Mouse (Mus musculus) midbrain, embryonic 11.5 days (tissue): ENCODE data around the gene Zfp639. TPM values are rescaled to one million over a fixed set of nuclear protein-coding genes. Genes with fewer than 3 reads are reported as not detected.

Source experiments
- ATAC-seq: fragments of 200-750 bp; cut with Nextera tagmentation; 2 replicates; pipeline ENCODE4 v1.8.0; 2017; ENCODE audit warnings: moderate TSS enrichment, moderate library complexity; ENCODE audit not compliant: low FRiP score
- DNase-seq: peaks from one replicate; pipeline ENCODE4 v3.0.0; 2015; ENCODE audit warnings: low spot score; ENCODE audit errors: missing footprints
- H3K27ac ChIP-seq: fragments of 300-500 bp; sonication (generic); 2 replicates; pipeline ENCODE4 v1.5.1; 2014; ENCODE audit warnings: low read depth, low read length
- H3K27me3 ChIP-seq: fragments of 300-500 bp; sonication (generic); 2 replicates; pipeline ENCODE4 v1.6.1; 2014; ENCODE audit warnings: mild to moderate bottlenecking, low read length, moderate library complexity, mixed read lengths; ENCODE audit not compliant: control insufficient read depth, insufficient read depth
- H3K36me3 ChIP-seq: fragments of 300-500 bp; sonication (generic); 2 replicates; pipeline ENCODE4 v1.6.1; 2014; ENCODE audit warnings: mild to moderate bottlenecking, low read length, moderate library complexity, mixed read lengths; ENCODE audit not compliant: control insufficient read depth, insufficient read depth
- H3K4me1 ChIP-seq: fragments of 300-500 bp; sonication (generic); 2 replicates; pipeline ENCODE4 v1.6.1; 2014; ENCODE audit warnings: low read length; ENCODE audit not compliant: control insufficient read depth, insufficient read depth
- H3K4me2 ChIP-seq: fragments of 300-500 bp; sonication (generic); 2 replicates; pipeline ENCODE4 v1.6.1; 2014; ENCODE audit warnings: mild to moderate bottlenecking, moderate library complexity
- H3K4me3 ChIP-seq: fragments of 300-500 bp; sonication (generic); 2 replicates; pipeline ENCODE4 v1.5.1; 2014; ENCODE audit warnings: low read depth, low read length
- H3K9ac ChIP-seq: fragments of 300-500 bp; sonication (generic); 2 replicates; pipeline ENCODE4 v1.6.1; 2014; ENCODE audit warnings: low read length
- H3K9me3 ChIP-seq: fragments of 300-500 bp; sonication (generic); 2 replicates; pipeline ENCODE4 v1.6.1; 2016; ENCODE audit warnings: low read length; ENCODE audit not compliant: control insufficient read depth
- WGBS: fragments of 180-500 bp; shearing (Covaris S2); extraction: QIAGEN DNeasy Blood & Tissue Kit; methylation state at CpG from one replicate; pipeline ENCODE4 v1.1.7; 2014; 5-methylcytosine and 5-hydroxymethylcytosine counted together
- polyA plus RNA-seq: library from polyadenylated mRNA; unstranded; fragments of >200 nt; fragmentation: Nextera tagmentation; extraction: Ambion mirVana; gene quantifications from 2 replicates; pipeline ENCODE4 v1.2.1, GENCODE M21; 2014

Zfp639 gene
- polyA plus RNA-seq, 1 experiment from 2014 or later = 42.1 TPM

GRCm38 (mm10) chr3:32486543-32486942 lies 23.5 kb upstream of the Zfp639 start:
- Histone ChIP-seq H3K4me3 (no peak overlapping the region), H3K9ac (no peak overlapping the region), H3K27me3 (no peaks in the 10 kb centered on the region), H3K36me3 (no peaks in the 10 kb centered on the region), H3K27ac (no peak overlapping the region), H3K4me1 (no peaks in the 10 kb centered on the region), H3K9me3 (no peaks in the 10 kb centered on the region), H3K4me2 (no peak overlapping the region)
- ATAC-seq = no peak
- WGBS = 86% methylated on average over 4 of the region's 4 CpGs
- peak; percentile 8 for DNase-seq

GRCm38 (mm10) chr3:32488172-32488571 lies 21.9 kb upstream of the Zfp639 start:
- no peaks in the 10 kb centered on the region for H3K27me3 ChIP-seq
- 79% methylated on average over 6 of the region's 6 CpGs for WGBS
- H3K4me1 ChIP-seq = no peaks in the 10 kb centered on the region
- H3K4me3 ChIP-seq = no peak overlapping the region
- H3K4me2 ChIP-seq = no peak overlapping the region
- H3K27ac ChIP-seq = no peak overlapping the region
- H3K9me3 ChIP-seq = no peaks in the 10 kb centered on the region
- no peak overlapping the region for H3K9ac ChIP-seq
- H3K36me3 ChIP-seq = no peaks in the 10 kb centered on the region
- ATAC-seq = no peak
- DNase-seq = peak; percentile 17

GRCm38 (mm10) chr3:32490076-32490927 lies 19.8 kb upstream of the Zfp639 start:
- ATAC-seq (no peak), DNase-seq (peak; percentile 31)
- Histone ChIP-seq H3K4me1 (0 out of 2 replicates have a peak, but pooled peaks cover 2% of the 10 kb centered on the region), H3K4me2 (no peak overlapping the region), H3K36me3 (no peaks in the 10 kb centered on the region), H3K9me3 (no peaks in the 10 kb centered on the region), H3K4me3 (no peak overlapping the region), H3K27ac (no peak overlapping the region), H3K9ac (no peak overlapping the region), H3K27me3 (no peaks in the 10 kb centered on the region)
- WGBS = 91% methylated on average over 15 of the region's 15 CpGs

- H3K36me3 ChIP-seq = no peaks in the 10 kb centered on the region
- H3K4me1 ChIP-seq = peaks cover 4% of the 10 kb centered on the region; the same call in 1 of the 2 replicates
- H3K4me3 ChIP-seq = no peak overlapping the region
- H3K27me3 ChIP-seq = no peaks in the 10 kb centered on the region
- H3K9me3 ChIP-seq = no peaks in the 10 kb centered on the region
- H3K4me2 ChIP-seq = no peak overlapping the region
- ATAC-seq = no peak
- DNase-seq = peak; percentile 12
- no peak overlapping the region for H3K27ac ChIP-seq
- H3K9ac ChIP-seq = no peak overlapping the region
Observed at GRCm38 (mm10) chr3:32490928-32491315, 19.1 kb upstream of the Zfp639 start.

GRCm38 (mm10) chr3:32492097-32493090 lies 17.7 kb upstream of the Zfp639 start, which contains the start of gene Kcnmb3:
Kcnmb3 (minus strand) TSS chr3:32492231.
- WGBS = 85% methylated on average over 11 of the region's 11 CpGs

GRCm38 (mm10) chr3:32494387-32495087 lies 15.5 kb upstream of the Zfp639 start:
- Histone ChIP-seq H3K36me3 (no peaks in the 10 kb centered on the region), H3K4me1 (peaks cover 11% of the 10 kb centered on the region; the same call in 1 of the 2 replicates), H3K4me2 (no peak overlapping the region), H3K9ac (no peak overlapping the region), H3K27me3 (no peaks in the 10 kb centered on the region), H3K4me3 (no peak overlapping the region), H3K9me3 (no peaks in the 10 kb centered on the region), H3K27ac (no peak overlapping the region)
- DNase-seq = peak; percentile 84
- 79% methylated on average over 8 of the region's 8 CpGs for WGBS
- ATAC-seq = no peak

More at GRCm38 (mm10) chr3:32492097-32493090, 17.7 kb upstream of the Zfp639 start, which contains the start of gene Kcnmb3:
- H3K9me3 ChIP-seq = no peaks in the 10 kb centered on the region
- H3K36me3 ChIP-seq = no peaks in the 10 kb centered on the region
- H3K9ac ChIP-seq = no peak within 1 kb of the TSS
- peaks cover 11% of the 10 kb centered on the region; the same call in 1 of the 2 replicates for H3K4me1 ChIP-seq
- H3K27ac ChIP-seq = no peak within 1 kb of the TSS
- H3K4me2 ChIP-seq = no peak within 1 kb of the TSS
- no peak within 1 kb of the TSS for H3K4me3 ChIP-seq
- no peaks in the 10 kb centered on the region for H3K27me3 ChIP-seq
- DNase-seq (peak; percentile 31), ATAC-seq (no peak)

GRCm38 (mm10) chr3:32495088-32495770 lies 14.8 kb upstream of the Zfp639 start:
- H3K9me3 ChIP-seq = no peaks in the 10 kb centered on the region
- ATAC-seq = peak; percentile 44
- no peak overlapping the region for H3K4me2 ChIP-seq
- no peaks in the 10 kb centered on the region for H3K36me3 ChIP-seq
- H3K27me3 ChIP-seq = no peaks in the 10 kb centered on the region
- 40% methylated on average over 8 of the region's 8 CpGs for WGBS
- H3K27ac ChIP-seq = no peak overlapping the region
- H3K4me1 ChIP-seq = peaks cover 11% of the 10 kb centered on the region; the same call in 1 of the 2 replicates
- H3K9ac ChIP-seq = no peak overlapping the region
- peak; percentile 86 for DNase-seq
- no peak overlapping the region for H3K4me3 ChIP-seq
